Mouse (Mus musculus) heart, adult 2 months (tissue): ENCODE data around the gene Dkk3.

ENCODE experiments used
- CTCF ChIP-seq: fragments of 200-600 bp; IDR thresholded peaks from 2 replicates; pipeline ENCODE4 v1.8.1; 2022; ENCODE audit warnings: antibody characterized with exemption, mild to moderate bottlenecking, moderate library complexity
- POLR2A ChIP-seq: fragments of 200-500 bp; IDR thresholded peaks from 2 replicates; pipeline ENCODE4 v1.6.1; 2011; ENCODE audit warnings: mild to moderate bottlenecking, low read depth, low read length, control low read depth; ENCODE audit not compliant: insufficient read depth

DNA sequence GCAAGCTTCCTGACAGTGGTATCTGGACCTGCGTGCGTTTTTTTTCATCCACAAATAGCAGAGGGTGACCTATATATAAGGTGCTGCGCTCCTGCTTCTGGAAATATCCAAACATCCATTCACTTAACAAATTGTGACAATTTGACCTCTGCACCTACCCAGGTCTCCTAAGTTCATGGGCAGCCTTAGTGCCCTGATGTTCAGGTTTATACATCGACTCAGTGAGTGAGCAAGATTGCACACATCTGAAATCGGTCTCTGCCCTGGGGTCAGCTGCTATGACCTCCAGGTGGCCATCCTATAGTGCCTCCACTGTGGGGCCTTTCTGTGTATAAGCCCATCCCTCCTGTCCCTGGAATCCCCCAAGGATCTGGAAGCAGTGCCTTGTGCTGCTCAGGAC is 33.9 kb upstream of the Dkk3 start:
- no peak for TF ChIP-seq POLR2A
- no peak for TF ChIP-seq CTCF
